Mouse (Mus musculus) gastrocnemius, postnatal 4 days (tissue): ENCODE measurements at regions not wholly inside any gene's neighbourhood (a gene's known extent, or its start where the extent isn't known, plus 50 kb on each side); places are given as distances from the start of the nearest gene placed in this dataset.
A peak's percentile ranks its signal among the peaks of the same experiment; 100 is the strongest.

Experiments used
- DNase-seq, 2 experiments: peaks; one replicate each; pipeline ENCODE4 v3.0.0; 2021 to 2022; ENCODE audit warnings: low spot score in 2 of 2, mixed read lengths in 2 of 2

- DNase-seq = no peak
Observed at GRCm38 (mm10) chr15:62646476-62647168, 1198.4 kb downstream of the Gsdmc2 start.

DNA sequence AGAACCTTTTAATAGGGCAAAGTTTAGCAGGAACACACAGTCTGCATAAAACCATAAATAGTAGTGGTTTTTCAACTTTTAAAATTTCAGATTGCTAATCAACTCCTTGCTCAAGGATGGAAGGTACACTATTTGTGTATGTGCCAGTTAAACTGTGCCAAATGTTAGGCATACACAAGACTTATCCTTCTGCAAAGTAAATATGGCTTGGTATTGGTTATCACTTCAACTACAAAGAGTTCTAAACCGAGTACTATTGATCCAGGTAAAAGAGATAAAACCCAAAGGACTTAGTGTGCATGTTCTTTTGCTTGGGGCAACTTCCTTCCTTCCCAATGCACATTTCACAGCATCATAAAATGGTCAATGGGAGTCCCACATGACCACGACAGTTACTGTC, 1200.2 kb downstream of the Gsdmc2 start:
- DNase-seq = no peak

- no peak for DNase-seq
Observed at GRCm38 (mm10) chr15:62644296-62644695, 1200.7 kb downstream of the Gsdmc2 start.

- no peak for DNase-seq
Observed at GRCm38 (mm10) chr15:62641051-62641710, 1203.8 kb downstream of the Gsdmc2 start.

- DNase-seq = no peak
Observed at GRCm38 (mm10) chr15:62625406-62625805, 1219.6 kb downstream of the Gsdmc2 start.

DNA sequence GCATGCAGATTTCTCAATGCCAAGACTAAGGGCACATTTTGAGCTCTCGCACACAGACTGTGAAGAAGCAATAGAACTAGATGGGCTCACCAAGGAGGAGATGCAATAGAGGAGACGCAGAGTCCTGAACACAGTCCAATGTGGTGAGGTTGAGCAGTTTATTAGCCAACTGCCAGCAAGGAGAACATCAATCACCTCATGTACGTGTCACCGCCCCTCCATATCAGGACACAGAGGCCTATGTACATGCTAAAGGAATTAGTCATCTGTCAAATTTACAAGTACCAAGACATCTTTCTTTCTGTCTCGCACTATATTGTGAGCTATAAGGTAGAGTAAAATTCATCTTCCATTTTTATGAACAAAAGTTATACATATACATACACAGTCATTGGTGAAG, 1228.9 kb downstream of the Gsdmc2 start:
- no peak for DNase-seq

DNA sequence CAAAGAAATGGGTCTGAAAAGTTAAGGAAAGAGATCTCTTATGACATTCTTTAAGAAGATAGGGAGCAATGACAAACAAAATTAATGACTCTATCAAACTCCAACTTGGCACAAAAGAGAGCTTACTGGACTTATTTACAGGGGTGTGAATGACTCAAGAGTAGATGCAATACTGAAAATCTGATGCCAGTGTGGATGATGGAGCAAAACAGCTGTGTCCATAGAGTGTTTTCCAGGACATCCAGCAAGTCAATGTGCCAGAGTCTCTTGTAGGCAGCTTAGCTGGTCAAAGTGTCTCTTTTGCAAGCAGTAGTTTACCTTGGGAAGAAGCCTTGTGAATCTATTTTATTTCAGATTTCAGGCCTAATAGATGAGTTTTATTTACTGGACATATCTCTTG, 1248.2 kb downstream of the Gsdmc2 start:
- no peak for DNase-seq

DNA sequence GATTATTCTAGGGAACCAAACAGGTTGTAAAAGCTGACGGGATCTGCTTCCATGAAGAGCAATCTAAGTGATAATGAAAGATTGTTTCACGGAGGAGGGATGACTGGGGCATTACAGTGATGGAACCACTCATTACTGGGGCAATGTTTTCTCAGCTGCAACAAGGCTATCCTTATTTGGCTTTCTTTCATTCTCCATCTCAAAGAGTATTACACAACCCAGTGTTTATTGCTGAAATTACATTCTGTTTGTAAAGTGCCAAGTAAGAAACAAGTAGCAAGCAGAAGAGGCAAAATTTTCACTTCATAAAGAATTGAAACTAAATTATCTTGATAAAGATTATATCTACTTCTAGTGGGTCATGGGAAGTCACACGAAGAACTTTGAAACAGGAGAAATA, 1256.4 kb downstream of the Gsdmc2 start:
- no peak for DNase-seq

GRCm38 (mm10) chr15:62578788-62579187, 1266.2 kb downstream of the Gsdmc2 start:
- no peak for DNase-seq

GRCm38 (mm10) chr15:62575791-62576190, 1269.2 kb downstream of the Gsdmc2 start:
- DNase-seq = no peak

DNA sequence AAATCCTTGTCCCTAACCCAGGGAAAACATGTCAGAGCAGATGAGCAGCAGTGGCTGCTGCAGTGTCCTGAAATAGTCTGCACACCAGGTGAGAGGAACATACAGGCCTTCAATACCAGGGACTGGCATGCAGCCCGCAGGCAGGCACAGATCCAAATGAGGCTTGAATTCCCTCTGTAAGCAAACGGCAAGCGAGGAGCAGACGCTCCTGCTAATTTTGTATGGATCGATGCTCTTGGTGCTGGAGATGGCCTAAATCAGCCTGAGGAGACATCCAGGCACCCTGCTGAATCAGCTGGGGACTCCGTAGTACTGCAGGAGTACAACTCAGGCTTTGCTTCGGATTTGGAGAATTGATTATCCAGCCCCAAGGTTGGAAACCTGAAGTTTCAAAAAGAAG, 1273.2 kb downstream of the Gsdmc2 start:
- DNase-seq = no peak

DNA sequence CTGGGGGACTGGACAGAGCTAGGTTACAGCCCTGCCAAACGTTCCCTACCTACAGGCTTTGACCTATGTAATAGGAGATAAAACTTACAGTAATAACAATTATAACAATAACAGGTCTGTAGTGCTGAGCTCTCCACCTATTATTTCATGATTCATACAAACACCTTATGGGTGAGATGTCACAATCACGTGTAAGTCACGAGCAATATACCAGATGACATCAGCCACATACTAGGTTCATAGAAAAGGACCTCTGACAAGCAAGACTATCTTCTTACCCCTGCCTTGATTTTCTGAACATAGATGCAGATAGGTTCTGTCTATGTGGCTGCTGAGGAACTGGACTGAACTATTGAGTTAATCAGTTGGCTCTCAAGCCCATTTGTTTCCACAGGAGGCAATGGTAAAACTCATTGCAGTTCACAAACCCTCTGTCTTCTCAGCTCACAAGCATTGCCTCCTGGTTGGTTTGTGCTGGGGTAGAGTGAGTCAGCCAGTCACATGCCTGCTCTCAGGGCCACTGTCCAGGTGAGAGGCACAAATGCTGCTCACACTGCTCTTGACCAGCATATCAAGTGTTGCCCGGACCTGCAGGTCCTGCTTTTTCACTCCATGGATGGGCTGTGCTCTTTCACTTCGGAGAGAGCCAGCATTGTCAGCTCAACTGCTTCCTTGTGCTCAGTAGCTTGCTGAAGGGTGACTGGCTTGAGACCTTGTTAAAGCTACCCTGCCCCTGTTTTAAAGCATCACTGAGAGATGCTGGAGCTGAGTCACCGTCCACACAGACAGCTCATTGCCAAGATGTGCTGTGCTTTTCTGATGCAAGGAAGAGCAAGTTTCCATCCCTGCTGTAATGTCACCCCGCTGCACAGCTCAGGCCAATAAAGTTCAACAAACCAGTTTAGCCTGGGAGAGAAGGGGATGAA, 1275.9 kb downstream of the Gsdmc2 start:
- DNase-seq = no peak

DNA sequence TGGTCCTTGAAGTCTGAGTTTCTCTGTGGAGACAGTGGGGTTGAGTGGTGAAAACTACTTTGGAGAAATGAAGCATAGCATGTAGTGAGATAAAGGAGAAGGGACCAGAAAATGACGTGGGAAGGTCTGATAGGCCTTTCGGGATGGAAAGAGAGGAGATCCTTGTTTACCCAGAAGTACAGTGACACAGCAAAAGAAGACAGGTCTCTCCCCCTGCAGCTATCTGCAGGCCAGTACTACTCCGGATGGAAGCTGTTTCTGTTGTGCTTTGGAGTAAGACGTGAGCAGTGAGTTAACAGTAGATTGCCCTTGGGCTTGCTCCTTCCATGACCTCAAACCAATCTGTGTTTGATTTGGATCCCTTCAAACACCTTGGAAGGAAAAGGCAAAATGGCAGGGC, 1277.5 kb downstream of the Gsdmc2 start:
- no peak for DNase-seq

DNA sequence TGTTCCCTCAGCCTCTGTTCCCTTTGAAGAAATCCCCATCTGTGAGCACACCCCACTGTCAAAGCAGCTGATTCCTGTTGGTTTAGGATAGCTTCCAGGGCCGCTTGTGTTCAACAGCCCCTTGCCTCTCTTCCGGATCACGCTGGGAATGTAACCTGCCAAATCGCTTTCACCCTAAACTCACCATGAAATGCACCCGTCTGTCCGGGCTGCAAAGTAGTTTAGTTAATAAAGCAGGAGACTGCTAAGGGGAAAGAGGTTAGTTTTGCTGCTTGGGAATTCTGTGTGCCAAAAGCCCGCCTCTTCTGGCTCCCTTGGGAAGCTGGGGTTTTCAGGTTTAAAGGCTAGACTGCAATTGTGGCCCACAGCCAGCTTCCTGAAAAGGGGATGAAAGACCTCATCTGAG, 1278.9 kb downstream of the Gsdmc2 start:
- peak in 1 of 2 experiments; percentile 39 for DNase-seq

DNA sequence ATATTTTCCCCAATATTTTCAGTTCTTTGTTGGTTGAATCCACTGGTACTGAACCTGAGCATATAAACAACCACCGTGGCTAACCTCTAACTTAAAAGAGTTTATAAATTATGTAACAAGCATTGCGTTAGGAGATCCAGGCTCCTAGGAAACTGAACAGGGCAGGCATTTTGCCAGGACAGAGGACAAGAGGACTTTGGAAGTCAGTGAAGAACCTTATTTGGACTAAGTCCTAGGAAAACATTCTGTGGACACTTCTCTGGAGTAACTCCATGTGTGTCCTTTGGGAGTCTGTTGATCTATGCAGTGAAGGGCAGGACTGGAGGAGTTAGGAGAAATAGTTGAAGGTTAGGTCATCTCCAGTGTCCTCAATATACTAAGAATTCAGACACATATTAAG, 1311.7 kb downstream of the Gsdmc2 start:
- peak in 1 of 2 experiments; percentile 8 for DNase-seq

GRCm38 (mm10) chr15:62528975-62529374, 1316.0 kb downstream of the Gsdmc2 start:
- DNase-seq = no peak

DNA sequence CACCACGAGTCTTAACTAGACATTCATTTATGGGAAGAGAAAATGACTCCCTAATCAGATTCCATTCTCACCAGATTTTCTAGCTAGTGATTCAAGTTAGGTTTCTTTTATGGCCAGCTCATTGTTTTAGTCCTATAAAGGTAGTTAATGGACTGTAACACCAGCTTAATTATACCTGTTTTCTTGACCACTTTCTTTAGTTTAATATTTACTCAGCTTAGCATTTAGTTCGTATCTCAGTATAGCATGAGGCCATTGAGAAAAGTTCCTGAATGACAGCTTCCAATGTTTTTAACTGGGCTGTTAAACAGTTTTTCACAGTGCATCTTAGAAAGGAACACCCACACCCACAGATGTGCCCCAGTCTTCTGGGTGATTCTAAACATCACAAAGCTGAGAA, 1320.3 kb downstream of the Gsdmc2 start:
- no peak for DNase-seq

GRCm38 (mm10) chr15:62524135-62524534, 1320.8 kb downstream of the Gsdmc2 start:
- DNase-seq = no peak

DNA sequence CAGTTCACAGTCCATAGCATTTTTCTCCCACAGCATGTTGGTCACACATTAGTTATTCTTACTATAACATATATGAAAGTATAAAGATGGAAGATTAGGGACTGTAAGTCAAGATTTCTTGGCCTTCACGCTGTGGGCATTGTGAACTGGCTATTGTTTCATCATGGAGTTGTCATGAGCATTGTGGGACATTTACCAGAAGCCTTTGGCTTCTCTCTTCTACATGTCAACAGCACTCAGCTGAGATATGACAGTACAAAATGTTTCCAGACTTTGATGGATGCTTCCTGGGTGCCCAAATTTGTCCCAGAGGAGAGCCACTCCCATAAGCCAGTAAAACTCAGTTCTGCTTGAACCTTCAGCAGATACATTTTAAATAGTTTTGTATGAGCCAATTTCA, 1331.5 kb downstream of the Gsdmc2 start:
- no peak for DNase-seq

DNA sequence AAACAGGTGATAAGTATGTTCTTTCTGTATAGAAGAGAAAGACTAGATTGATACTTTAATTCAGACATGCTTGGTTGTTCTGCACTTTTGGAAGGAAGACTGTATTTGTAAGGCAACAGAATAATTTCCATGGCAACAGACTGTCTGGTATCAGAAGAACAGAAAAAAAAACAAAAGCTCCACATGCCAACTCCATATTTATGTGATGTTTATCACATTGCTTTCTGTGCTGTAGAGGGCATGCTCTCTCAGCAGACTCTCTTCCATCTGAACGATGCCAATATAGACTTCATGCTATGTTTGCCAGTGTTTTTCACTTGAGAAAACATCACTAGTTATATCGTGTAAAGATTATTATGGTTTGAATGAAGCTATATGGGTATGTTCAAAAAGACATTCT, 1333.5 kb downstream of the Gsdmc2 start:
- DNase-seq = no peak

DNA sequence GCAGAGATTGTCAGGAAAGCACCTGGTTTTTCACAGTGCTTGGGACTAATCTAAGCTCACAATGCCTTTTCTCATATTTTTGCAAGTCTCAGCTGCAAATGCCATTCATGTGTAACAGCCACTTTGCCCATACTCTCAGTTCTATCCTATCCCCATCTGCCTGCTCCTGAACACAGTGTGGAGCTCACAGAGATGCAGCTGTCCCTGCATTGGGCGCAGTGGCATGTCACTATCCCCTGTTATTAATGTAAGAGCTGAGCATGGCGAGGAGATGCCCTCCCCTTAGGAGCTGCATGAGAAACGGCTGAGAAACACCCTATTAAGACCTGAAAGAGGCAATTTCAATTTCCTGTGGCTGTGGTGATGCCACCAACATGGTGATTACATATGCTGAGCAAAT, 1341.1 kb downstream of the Gsdmc2 start:
- no peak for DNase-seq

DNA sequence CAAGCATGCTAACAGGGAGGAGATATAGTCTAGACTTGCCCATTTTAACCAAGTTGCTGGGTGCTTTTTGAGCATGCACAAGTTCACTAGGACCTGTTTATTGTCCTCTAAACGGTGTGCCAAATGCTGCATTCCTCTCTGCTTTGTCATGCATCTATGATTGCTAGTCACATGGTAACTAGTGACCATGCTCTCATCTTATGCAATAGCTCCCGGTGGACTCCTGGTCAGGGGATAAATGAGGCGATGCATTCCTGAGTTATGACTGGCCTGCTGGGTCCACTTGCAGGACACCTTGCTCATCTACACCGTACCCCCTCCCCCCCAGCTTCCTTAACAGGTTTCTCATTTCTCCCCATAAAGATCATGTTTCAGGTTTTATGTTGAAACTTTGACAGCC, 1344.0 kb downstream of the Gsdmc2 start:
- peak in 1 of 2 experiments; percentile 9 for DNase-seq
